Mouse (Mus musculus): Measurements from ENCODE around the gene Zfp420. TPM values are rescaled to one million over a fixed set of nuclear protein-coding genes. Genes with fewer than 3 reads are reported as not detected.
"Not testable (repeated sequence)": the region's sequence is repeated elsewhere in the genome, so short reads cannot be mapped to it uniquely, and the experiment has no call there.

Gene Zfp420
- total and polyA plus RNA-seq, 3 experiments = 0.36 to 11.3 (median 4.5) TPM

DNA sequence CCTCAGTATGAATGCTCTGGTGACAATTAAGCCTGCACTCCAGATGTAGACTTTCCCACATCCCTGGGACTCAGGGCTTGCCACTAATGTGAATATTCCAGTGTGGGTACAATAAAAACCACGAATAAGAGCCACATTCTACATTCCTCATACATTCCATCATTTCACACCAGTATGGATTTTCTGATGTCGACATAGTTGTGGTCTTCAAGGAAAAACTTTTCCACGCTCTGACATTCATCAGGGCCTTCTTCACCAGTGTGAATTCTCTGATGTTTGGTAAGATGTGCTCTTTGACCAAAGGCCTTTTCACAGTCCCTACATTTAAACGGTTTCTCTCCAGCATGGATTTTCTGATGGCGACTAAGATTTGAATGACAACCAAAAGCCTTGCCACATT is 15.2 kb upstream of the Zfp420 start:
- no peaks in the 10 kb centered on the region for H3K27me3 ChIP-seq (ENCODE audit: insufficient read depth, low read length)
- no peaks in the 10 kb centered on the region for H3K4me1 ChIP-seq (ENCODE audit: insufficient read depth, low read depth, low read length)
- ATAC-seq (ENCODE audit: extremely low read depth, insufficient number of reproducible peaks, low FRiP score, poor library complexity, severe bottlenecking) (no peak), DNase-seq (ENCODE audit: low spot score) (no peak)
- TF ChIP-seq GATA2 (IDR thresholded peaks at IDR 0.05; ENCODE audit: borderline replicate concordance, low read depth, low read length) = no peak
- peaks cover 45% of the 10 kb centered on the region for H3K36me3 ChIP-seq (replicated peaks)
- no peaks in the 10 kb centered on the region for H3K9me3 ChIP-seq (replicated peaks)
- H3K4me3 ChIP-seq (ENCODE audit: low read depth, low read length) = no peak overlapping the region

DNA sequence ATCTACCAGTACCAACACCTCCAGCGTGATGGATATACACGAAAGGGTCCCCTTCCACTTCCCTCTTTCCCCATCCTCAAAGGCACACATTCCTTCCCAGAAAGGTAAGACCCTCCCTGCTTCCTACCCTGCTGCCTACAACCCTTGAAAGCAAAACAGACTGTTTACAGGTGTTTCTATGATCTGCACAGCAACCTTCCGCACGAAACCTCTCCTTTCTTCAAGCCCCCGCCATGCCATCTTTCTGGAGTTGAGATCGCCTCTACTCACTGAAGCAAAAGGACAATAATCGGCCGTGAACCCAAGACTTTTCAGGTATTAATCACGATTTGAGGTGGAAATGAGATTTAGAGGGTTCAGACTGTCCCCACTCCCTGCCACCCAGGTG is 7.0 kb upstream of the Zfp420 start:
- peak overlapping the region; percentile 75 for H3K4me3 ChIP-seq (ENCODE audit: low read depth, low read length)
- peak; percentile 2 for DNase-seq (ENCODE audit: low spot score)
- peaks cover 15% of the 10 kb centered on the region for H3K4me1 ChIP-seq (ENCODE audit: insufficient read depth, low read depth, low read length)
- no peak for TF ChIP-seq GATA2 (IDR thresholded peaks at IDR 0.05; ENCODE audit: borderline replicate concordance, low read depth, low read length)
- TF ChIP-seq TAL1 (conservative IDR thresholded peaks at IDR 0.05; ENCODE audit: low read depth, low read length) = no peak
- TF ChIP-seq POLR2AphosphoS5 (IDR thresholded peaks at IDR 0.05; ENCODE audit: insufficient replicate concordance, low read depth, low read length) = no peak
- no peak for TF ChIP-seq CTCF (IDR thresholded peaks at IDR 0.05; ENCODE audit: low read depth, low read length)
- no peak for ATAC-seq (ENCODE audit: extremely low read depth, insufficient number of reproducible peaks, low FRiP score, poor library complexity, severe bottlenecking)
- 0 out of 2 replicates have a peak, but pooled peaks cover 3% of the 10 kb centered on the region for H3K9me3 ChIP-seq (replicated peaks)
- no peaks in the 10 kb centered on the region for H3K27me3 ChIP-seq (ENCODE audit: insufficient read depth, low read length)
- peaks cover 20% of the 10 kb centered on the region for H3K36me3 ChIP-seq (replicated peaks)

DNA sequence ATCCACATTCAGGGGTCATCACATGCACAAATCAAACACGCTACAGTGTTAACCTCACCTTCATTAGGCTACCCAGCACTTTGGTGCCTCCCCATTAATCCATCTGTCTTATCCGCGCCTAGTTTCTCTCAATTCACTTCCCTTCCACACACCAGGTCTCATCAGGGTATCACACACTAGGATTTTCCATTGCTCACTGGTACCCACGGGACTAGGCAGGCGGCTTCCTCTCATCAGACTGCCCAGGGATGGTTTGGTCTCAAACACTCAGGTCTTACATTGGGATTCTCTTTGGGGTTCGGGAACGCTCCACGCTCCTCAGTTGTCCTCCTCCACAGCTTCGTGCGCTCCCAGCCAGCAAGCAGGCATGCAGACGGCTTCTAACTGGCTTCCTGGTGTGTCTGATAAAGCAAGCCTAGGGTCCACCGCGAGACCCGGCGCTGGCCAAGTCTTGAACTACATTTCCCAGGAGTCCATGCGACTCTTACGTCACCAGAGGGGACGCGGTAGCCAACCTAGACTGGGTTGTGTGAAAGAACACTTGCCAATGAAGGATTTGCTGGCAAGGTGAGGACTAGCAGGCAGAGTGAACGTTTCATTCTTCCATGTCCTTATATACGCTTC is 6.4 kb upstream of the Zfp420 start, which contains the start of gene Zfp940:
Zfp940 (minus strand) TSS at position 451 of the 624 bp plus-strand sequence.
- peak within 1 kb of the TSS; percentile 75 for H3K4me3 ChIP-seq (ENCODE audit: low read depth, low read length)
- peaks cover 18% of the 10 kb centered on the region for H3K36me3 ChIP-seq (replicated peaks)
- ATAC-seq (ENCODE audit: extremely low read depth, insufficient number of reproducible peaks, low FRiP score, poor library complexity, severe bottlenecking) = peak; percentile 95
- H3K4me1 ChIP-seq (ENCODE audit: insufficient read depth, low read depth, low read length) = peaks cover 15% of the 10 kb centered on the region
- no peaks in the 10 kb centered on the region for H3K27me3 ChIP-seq (ENCODE audit: insufficient read depth, low read length)
- no peak for TF ChIP-seq GATA2 (IDR thresholded peaks at IDR 0.05; ENCODE audit: borderline replicate concordance, low read depth, low read length)
- TF ChIP-seq CTCF (IDR thresholded peaks at IDR 0.05; ENCODE audit: low read depth, low read length) = no peak
- no peak for TF ChIP-seq POLR2AphosphoS5 (IDR thresholded peaks at IDR 0.05; ENCODE audit: insufficient replicate concordance, low read depth, low read length)
- no peak for TF ChIP-seq GATA1 (IDR thresholded peaks at IDR 0.05; ENCODE audit: borderline replicate concordance, low read length)
- no peak for TF ChIP-seq TAL1 (conservative IDR thresholded peaks at IDR 0.05; ENCODE audit: low read depth, low read length)
- H3K9me3 ChIP-seq (replicated peaks) = 0 out of 2 replicates have a peak, but pooled peaks cover 3% of the 10 kb centered on the region
- DNase-seq (ENCODE audit: low spot score) = peak; percentile 72

DNA sequence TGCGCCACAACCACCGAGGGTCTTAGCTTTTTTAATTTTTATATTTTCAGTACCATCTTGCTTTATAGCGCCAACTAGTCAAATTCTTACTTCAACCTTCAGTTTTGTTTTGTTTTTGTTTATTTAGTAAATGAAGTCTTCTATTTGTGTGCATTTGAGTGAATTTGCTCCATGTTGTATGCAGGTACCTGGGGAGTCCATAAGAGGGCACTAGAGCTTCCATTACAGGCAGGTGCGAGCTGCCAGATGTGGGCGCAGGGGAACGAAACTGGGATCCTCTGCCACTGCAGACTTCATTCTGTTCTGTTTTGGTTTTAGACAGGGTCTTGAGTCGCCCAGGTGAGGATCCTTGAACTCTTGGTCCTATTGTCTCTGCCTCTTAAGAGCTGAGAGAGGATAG is 1.9 kb downstream of the Zfp420 start:
- H3K9me3 ChIP-seq (replicated peaks) = no peaks in the 10 kb centered on the region
- H3K27me3 ChIP-seq (ENCODE audit: insufficient read depth, low read length) = no peaks in the 10 kb centered on the region
- DNase-seq (ENCODE audit: low spot score) = no peak
- H3K4me1 ChIP-seq (ENCODE audit: insufficient read depth, low read depth, low read length) = peaks cover 18% of the 10 kb centered on the region
- ATAC-seq (ENCODE audit: extremely low read depth, insufficient number of reproducible peaks, low FRiP score, poor library complexity, severe bottlenecking) = no peak
- TF ChIP-seq POLR2AphosphoS5 (IDR thresholded peaks at IDR 0.05; ENCODE audit: insufficient replicate concordance, low read depth, low read length) = no peak
- no peak for TF ChIP-seq GATA2 (IDR thresholded peaks at IDR 0.05; ENCODE audit: borderline replicate concordance, low read depth, low read length)
- TF ChIP-seq GATA1 (IDR thresholded peaks at IDR 0.05; ENCODE audit: borderline replicate concordance, low read length) = no peak
- TF ChIP-seq CTCF (IDR thresholded peaks at IDR 0.05; ENCODE audit: low read depth, low read length) = no peak
- TF ChIP-seq TAL1 (conservative IDR thresholded peaks at IDR 0.05; ENCODE audit: low read depth, low read length) = no peak
- H3K36me3 ChIP-seq (replicated peaks) = peaks cover 15% of the 10 kb centered on the region
- H3K4me3 ChIP-seq (ENCODE audit: low read depth, low read length) = no peak overlapping the region

DNA sequence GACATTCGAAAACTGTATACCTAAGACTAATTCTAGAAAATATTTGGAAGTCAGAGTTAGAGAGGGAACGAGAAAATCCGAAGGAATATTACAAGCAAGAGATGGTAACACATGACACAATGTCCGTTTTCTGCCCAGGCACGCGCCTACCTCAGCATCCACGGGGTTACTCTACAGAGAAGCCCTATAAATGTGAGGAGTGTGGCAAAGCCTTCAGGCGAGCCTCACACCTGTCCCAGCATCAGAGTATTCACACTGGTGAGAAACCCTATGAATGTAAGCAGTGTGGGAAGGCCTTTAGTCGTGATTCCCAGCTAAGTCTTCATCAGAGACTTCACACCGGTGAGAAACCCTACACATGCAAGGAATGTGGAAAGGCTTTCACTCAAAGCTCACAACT is 14.5 kb downstream of the Zfp420 start:
- TF ChIP-seq POLR2AphosphoS5 (IDR thresholded peaks at IDR 0.05; ENCODE audit: insufficient replicate concordance, low read depth, low read length) (no peak), GATA2 (IDR thresholded peaks at IDR 0.05; ENCODE audit: borderline replicate concordance, low read depth, low read length) (no peak), CTCF (IDR thresholded peaks at IDR 0.05; ENCODE audit: low read depth, low read length) (no peak), GATA1 (IDR thresholded peaks at IDR 0.05; ENCODE audit: borderline replicate concordance, low read length) (no peak), TAL1 (conservative IDR thresholded peaks at IDR 0.05; ENCODE audit: low read depth, low read length) (no peak)
- DNase-seq (ENCODE audit: low spot score) = no peak
- Histone ChIP-seq H3K9me3 (replicated peaks) (peaks cover 28% of the 10 kb centered on the region), H3K27me3 (ENCODE audit: insufficient read depth, low read length) (no peaks in the 10 kb centered on the region), H3K4me3 (ENCODE audit: low read depth, low read length) (no peak overlapping the region), H3K36me3 (replicated peaks) (peaks cover 14% of the 10 kb centered on the region), H3K4me1 (ENCODE audit: insufficient read depth, low read depth, low read length) (no peaks in the 10 kb centered on the region)
- ATAC-seq (ENCODE audit: extremely low read depth, insufficient number of reproducible peaks, low FRiP score, poor library complexity, severe bottlenecking) = no peak

DNA sequence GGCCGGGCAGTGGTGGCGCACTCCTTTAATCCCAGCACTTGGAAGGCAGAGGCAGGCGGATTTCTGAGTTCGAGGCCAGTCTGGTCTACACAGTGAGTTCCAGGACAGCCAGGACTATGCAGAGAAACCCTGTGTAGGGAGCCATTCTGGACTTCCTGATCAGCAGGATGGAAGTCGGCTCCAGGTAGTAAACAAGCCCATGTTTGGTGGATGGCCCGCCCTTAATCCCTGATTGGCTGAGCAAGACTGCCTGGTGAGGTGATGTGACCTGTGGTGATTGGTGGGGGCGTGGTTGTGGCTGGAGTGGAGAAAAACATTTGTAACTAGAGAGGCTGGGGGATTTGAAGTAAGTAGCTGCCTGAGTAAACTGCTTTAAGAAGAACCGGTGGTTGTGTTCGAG is 17.8 kb downstream of the Zfp420 start:
- not testable (repeated sequence) for H3K4me3 ChIP-seq (ENCODE audit: low read depth, low read length); H3K27me3 ChIP-seq (ENCODE audit: insufficient read depth, low read length); ATAC-seq (ENCODE audit: extremely low read depth, insufficient number of reproducible peaks, low FRiP score, poor library complexity, severe bottlenecking); H3K4me1 ChIP-seq (ENCODE audit: insufficient read depth, low read depth, low read length); DNase-seq (ENCODE audit: low spot score)
- peaks cover 30% of the 10 kb centered on the region for H3K9me3 ChIP-seq (replicated peaks)
- peaks cover 14% of the 10 kb centered on the region for H3K36me3 ChIP-seq (replicated peaks)

DNA sequence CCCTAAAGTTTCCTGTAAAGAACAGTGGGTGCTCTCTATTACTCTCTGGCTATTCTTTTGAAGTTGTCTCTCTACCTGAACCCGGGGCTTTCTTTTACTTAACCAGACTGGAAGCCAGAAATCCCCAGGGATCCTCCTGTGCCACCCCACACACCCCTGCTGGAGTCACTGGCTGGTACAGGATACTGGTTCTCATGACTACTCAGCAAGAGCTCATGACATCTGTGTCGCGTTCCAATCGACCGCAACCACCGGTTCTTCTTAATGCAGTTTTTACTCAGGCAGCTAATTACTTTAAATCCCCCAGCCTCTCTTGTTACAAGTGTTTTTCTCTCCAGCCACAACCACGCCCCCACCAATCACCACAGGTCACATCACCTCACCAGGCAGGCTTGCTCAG is 20.3 kb downstream of the Zfp420 start:
- Histone ChIP-seq H3K27me3 (ENCODE audit: insufficient read depth, low read length) (no peaks in the 10 kb centered on the region), H3K36me3 (replicated peaks) (peaks cover 5% of the 10 kb centered on the region), H3K4me1 (ENCODE audit: insufficient read depth, low read depth, low read length) (no peaks in the 10 kb centered on the region), H3K4me3 (ENCODE audit: low read depth, low read length) (no peak overlapping the region), H3K9me3 (replicated peaks) (peaks cover 33% of the 10 kb centered on the region)
- TF ChIP-seq POLR2AphosphoS5 (IDR thresholded peaks at IDR 0.05; ENCODE audit: insufficient replicate concordance, low read depth, low read length) (no peak), GATA2 (IDR thresholded peaks at IDR 0.05; ENCODE audit: borderline replicate concordance, low read depth, low read length) (no peak), GATA1 (IDR thresholded peaks at IDR 0.05; ENCODE audit: borderline replicate concordance, low read length) (no peak), CTCF (IDR thresholded peaks at IDR 0.05; ENCODE audit: low read depth, low read length) (no peak), TAL1 (conservative IDR thresholded peaks at IDR 0.05; ENCODE audit: low read depth, low read length) (no peak)
- ATAC-seq (ENCODE audit: extremely low read depth, insufficient number of reproducible peaks, low FRiP score, poor library complexity, severe bottlenecking) (no peak), DNase-seq (ENCODE audit: low spot score) (no peak)

Data from G1E (cell line).